Mouse (Mus musculus): ENCODE results near the gene Arhgef1. TPM values are rescaled to one million over a fixed set of nuclear protein-coding genes. Genes with fewer than 3 reads are reported as not detected.

Gene Arhgef1
- polyA plus RNA-seq, 1 experiment from 2014 or later, result 54.2 TPM

- no peak for ATAC-seq
Observed at GRCm38 (mm10) chr7:24882416-24883199, 20.1 kb upstream of the Arhgef1 start.

GRCm38 (mm10) chr7:24883896-24884692 lies 18.6 kb upstream of the Arhgef1 start, which contains the start of gene Rps19:
Rps19 (plus strand) TSS chr7:24884371.
- peak within 1 kb of the TSS; percentile 100 for H3K9ac ChIP-seq
- no peaks in the 10 kb centered on the region for H3K27me3 ChIP-seq
- peaks cover 35% of the 10 kb centered on the region for H3K36me3 ChIP-seq (ENCODE audit: poor library complexity, severe bottlenecking)
- ATAC-seq, result peak; percentile 93
- H3K4me3 ChIP-seq, result peak within 1 kb of the TSS; percentile 91
- peaks cover 31% of the 10 kb centered on the region for H3K4me1 ChIP-seq
- WGBS, result under 1% methylated on average over 57 of the region's 57 CpGs
- H3K9me3 ChIP-seq (replicated peaks), result no peaks in the 10 kb centered on the region
- peak within 1 kb of the TSS; percentile 91 for H3K27ac ChIP-seq
- peak within 1 kb of the TSS; percentile 86 for H3K4me2 ChIP-seq

More at GRCm38 (mm10) chr7:24882416-24883199, 20.1 kb upstream of the Arhgef1 start:
- Histone ChIP-seq H3K27me3 (no peaks in the 10 kb centered on the region), H3K4me3 (no peak overlapping the region), H3K27ac (no peak overlapping the region), H3K4me1 (peaks cover 27% of the 10 kb centered on the region), H3K9ac (no peak overlapping the region), H3K36me3 (ENCODE audit: poor library complexity, severe bottlenecking) (peaks cover 20% of the 10 kb centered on the region), H3K9me3 (replicated peaks) (no peaks in the 10 kb centered on the region), H3K4me2 (no peak overlapping the region)
- 93% methylated on average over 9 of the region's 9 CpGs for WGBS

- Histone ChIP-seq H3K9ac (peak overlapping the region; percentile 100), H3K4me1 (peaks cover 31% of the 10 kb centered on the region), H3K4me2 (peak overlapping the region; percentile 86), H3K4me3 (peak overlapping the region; percentile 91), H3K27me3 (no peaks in the 10 kb centered on the region), H3K36me3 (ENCODE audit: poor library complexity, severe bottlenecking) (peaks cover 42% of the 10 kb centered on the region), H3K9me3 (replicated peaks) (no peaks in the 10 kb centered on the region), H3K27ac (peak overlapping the region; percentile 91)
- no peak; the same call in 1 of the 2 replicates for ATAC-seq
- WGBS, result under 1% methylated on average over 47 of the region's 47 CpGs
Observed at GRCm38 (mm10) chr7:24884693-24885291, 17.9 kb upstream of the Arhgef1 start.

- 44% methylated on average over 12 of the region's 12 CpGs for WGBS
Observed at GRCm38 (mm10) chr7:24885468-24886307, 17.0 kb upstream of the Arhgef1 start.

GRCm38 (mm10) chr7:24886308-24886633 lies 16.4 kb upstream of the Arhgef1 start:
- peak overlapping the region; percentile 100 for H3K9ac ChIP-seq
- no peak overlapping the region; the same call in 1 of the 2 replicates for H3K27ac ChIP-seq
- peak overlapping the region; percentile 91 for H3K4me3 ChIP-seq
- peak overlapping the region; percentile 86 for H3K4me2 ChIP-seq
- H3K27me3 ChIP-seq, result no peaks in the 10 kb centered on the region
- H3K9me3 ChIP-seq (replicated peaks), result no peaks in the 10 kb centered on the region
- H3K36me3 ChIP-seq (ENCODE audit: poor library complexity, severe bottlenecking), result peaks cover 56% of the 10 kb centered on the region
- peaks cover 31% of the 10 kb centered on the region for H3K4me1 ChIP-seq
- no peak for ATAC-seq
- 60% methylated on average over 4 of the region's 4 CpGs for WGBS

More at GRCm38 (mm10) chr7:24885468-24886307, 17.0 kb upstream of the Arhgef1 start:
- peaks cover 50% of the 10 kb centered on the region for H3K36me3 ChIP-seq (ENCODE audit: poor library complexity, severe bottlenecking)
- peak overlapping the region; percentile 25; the same call in 1 of the 2 replicates for H3K27ac ChIP-seq
- H3K4me3 ChIP-seq, result peak overlapping the region; percentile 91
- H3K27me3 ChIP-seq, result no peaks in the 10 kb centered on the region
- H3K9me3 ChIP-seq (replicated peaks), result no peaks in the 10 kb centered on the region
- H3K9ac ChIP-seq, result peak overlapping the region; percentile 100
- H3K4me1 ChIP-seq, result peaks cover 31% of the 10 kb centered on the region
- peak overlapping the region; percentile 86 for H3K4me2 ChIP-seq
- ATAC-seq, result no peak

GRCm38 (mm10) chr7:24887096-24887495 lies 15.6 kb upstream of the Arhgef1 start:
- WGBS, result 52% methylated on average over 4 of the region's 4 CpGs
- Histone ChIP-seq H3K4me3 (0 out of 2 replicates have a peak overlapping the region, but pooled peaks have one; percentile 91), H3K27ac (peak overlapping the region; percentile 16; the same call in 1 of the 2 replicates), H3K27me3 (no peaks in the 10 kb centered on the region), H3K4me1 (peaks cover 31% of the 10 kb centered on the region), H3K4me2 (peak overlapping the region; percentile 86), H3K9ac (peak overlapping the region; percentile 100), H3K9me3 (replicated peaks) (no peaks in the 10 kb centered on the region), H3K36me3 (ENCODE audit: poor library complexity, severe bottlenecking) (peaks cover 58% of the 10 kb centered on the region)
- ATAC-seq, result no peak

- Histone ChIP-seq H3K27ac (no peak overlapping the region), H3K4me3 (no peak overlapping the region), H3K4me2 (no peak overlapping the region), H3K36me3 (ENCODE audit: poor library complexity, severe bottlenecking) (peaks cover 58% of the 10 kb centered on the region), H3K27me3 (no peaks in the 10 kb centered on the region), H3K9ac (no peak overlapping the region), H3K9me3 (replicated peaks) (no peaks in the 10 kb centered on the region), H3K4me1 (peaks cover 31% of the 10 kb centered on the region)
- no peak for ATAC-seq
- 80% methylated on average over 6 of the region's 6 CpGs for WGBS
Observed at GRCm38 (mm10) chr7:24889431-24890220, 13.1 kb upstream of the Arhgef1 start.

- H3K4me3 ChIP-seq, result no peak overlapping the region
- H3K9ac ChIP-seq, result no peak overlapping the region
- 33% methylated on average over 10 of the region's 10 CpGs for WGBS
- H3K36me3 ChIP-seq (ENCODE audit: poor library complexity, severe bottlenecking), result peaks cover 58% of the 10 kb centered on the region
- H3K27me3 ChIP-seq, result no peaks in the 10 kb centered on the region
- no peaks in the 10 kb centered on the region for H3K9me3 ChIP-seq (replicated peaks)
- no peak overlapping the region for H3K4me2 ChIP-seq
- no peak overlapping the region for H3K27ac ChIP-seq
- peaks cover 25% of the 10 kb centered on the region for H3K4me1 ChIP-seq
- ATAC-seq, result peak; percentile 70
Observed at GRCm38 (mm10) chr7:24890281-24891216, 12.2 kb upstream of the Arhgef1 start.

GRCm38 (mm10) chr7:24891241-24892124 lies 11.2 kb upstream of the Arhgef1 start:
- Histone ChIP-seq H3K27me3 (no peaks in the 10 kb centered on the region), H3K27ac (no peak overlapping the region), H3K9ac (no peak overlapping the region), H3K4me2 (no peak overlapping the region), H3K4me1 (peaks cover 16% of the 10 kb centered on the region), H3K9me3 (replicated peaks) (no peaks in the 10 kb centered on the region), H3K4me3 (no peak overlapping the region), H3K36me3 (ENCODE audit: poor library complexity, severe bottlenecking) (peaks cover 49% of the 10 kb centered on the region)
- WGBS, result 73% methylated on average over 3 of the region's 3 CpGs
- no peak for ATAC-seq

All from forebrain, embryonic 13.5 days (tissue).